Mouse (Mus musculus) spleen, embryonic (tissue): ENCODE results near the gene Leng9.
"Not testable (repeated sequence)": the region's sequence is repeated elsewhere in the genome, so short reads cannot be mapped to it uniquely, and the experiment has no call there.

Experiments used
- CTCF ChIA-PET: fragments of 350-600 bp; sonication (Branson Sonifier 250); formaldehyde crosslinking; loops from one replicate; lab custom pipeline; 2022; lab: Charles Lee

The Leng9 gene

DNA sequence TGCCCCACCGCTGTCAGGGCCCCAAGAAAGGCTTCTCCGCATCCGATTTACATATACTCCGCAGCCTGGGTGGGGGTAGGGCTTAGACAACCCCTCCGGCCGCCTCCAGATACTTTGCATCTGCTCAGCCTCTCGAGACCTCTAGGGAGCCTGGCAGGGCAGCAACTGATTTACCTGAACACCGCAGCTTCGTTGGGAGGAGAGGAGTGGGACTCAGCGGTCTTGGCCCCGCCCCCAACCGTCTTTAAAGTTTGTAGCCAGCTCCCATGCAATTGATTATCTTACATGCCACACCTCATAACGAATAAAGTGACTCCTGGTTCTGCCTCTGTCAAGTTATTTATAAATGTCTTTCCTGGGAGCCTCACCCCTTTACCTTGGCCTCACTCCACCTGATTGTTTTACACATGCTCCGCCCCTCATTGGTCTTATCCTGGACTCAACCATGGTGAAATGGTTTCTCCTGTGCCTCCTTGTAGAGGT is at the start of gene Leng9:
Gene Leng9, minus strand, starts transcription at position 316 of the 483 bp plus-strand sequence.
- CTCF ChIA-PET: interaction anchor here (1.2 kb wide), 1 partner anchor 12 kb away, joined by 4 read pairs; no protein-coding TSS in a partner anchor

DNA sequence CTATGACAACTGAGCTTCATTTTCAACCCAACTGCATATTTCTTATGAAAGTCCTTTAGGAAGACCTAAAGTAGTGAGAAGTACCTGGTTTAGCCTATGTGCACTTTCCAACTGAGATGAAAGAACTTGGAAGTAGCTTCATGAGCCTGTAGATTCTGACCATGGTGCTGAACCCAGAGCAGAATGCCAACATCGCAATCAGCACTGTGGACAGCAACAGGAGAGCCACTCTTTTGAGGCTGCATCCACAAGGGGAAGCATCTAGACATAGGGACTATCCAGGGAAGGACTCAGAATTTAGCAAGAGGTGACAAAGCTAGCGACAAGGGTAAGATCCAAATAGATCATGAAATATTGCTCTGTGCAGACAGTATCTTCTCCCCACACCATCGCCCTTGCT is 28.3 kb upstream of the Leng9 start:
- CTCF ChIA-PET: no interaction called here

DNA sequence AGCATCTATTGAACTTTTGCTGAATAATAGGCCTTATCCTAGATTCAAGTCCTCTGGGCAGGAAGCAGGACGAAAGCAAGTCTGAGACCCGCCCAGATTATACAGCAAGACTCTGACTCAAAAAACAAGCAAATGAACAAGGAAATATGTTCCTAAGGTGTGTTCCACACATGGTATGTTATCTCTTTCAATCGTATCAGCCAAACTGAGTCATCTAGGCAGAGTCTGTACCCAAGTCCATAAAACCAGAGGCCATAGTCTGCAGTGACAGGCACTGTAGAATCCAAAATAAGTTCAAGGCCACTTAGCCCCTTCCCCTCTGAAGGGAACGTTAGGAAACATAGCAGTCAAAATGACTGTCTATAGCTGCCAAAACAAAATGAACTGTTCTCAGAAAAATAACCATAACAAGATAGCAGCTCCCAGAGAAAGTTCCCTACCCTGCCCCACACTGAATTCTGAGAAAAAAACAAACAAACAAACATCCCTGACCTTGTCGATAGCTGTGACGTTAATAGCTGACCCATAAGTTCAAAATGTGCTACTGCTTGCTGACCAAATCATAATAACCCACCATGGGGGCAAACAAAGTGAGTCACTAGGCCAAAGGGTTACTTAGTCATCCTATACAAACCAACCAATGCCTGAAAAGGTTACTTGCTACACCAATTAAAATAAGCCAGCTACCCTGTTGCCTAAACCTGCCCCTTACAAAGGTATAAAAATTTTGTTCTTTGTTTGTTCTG is 20.2 kb upstream of the Leng9 start:
- CTCF ChIA-PET: no interaction called here

DNA sequence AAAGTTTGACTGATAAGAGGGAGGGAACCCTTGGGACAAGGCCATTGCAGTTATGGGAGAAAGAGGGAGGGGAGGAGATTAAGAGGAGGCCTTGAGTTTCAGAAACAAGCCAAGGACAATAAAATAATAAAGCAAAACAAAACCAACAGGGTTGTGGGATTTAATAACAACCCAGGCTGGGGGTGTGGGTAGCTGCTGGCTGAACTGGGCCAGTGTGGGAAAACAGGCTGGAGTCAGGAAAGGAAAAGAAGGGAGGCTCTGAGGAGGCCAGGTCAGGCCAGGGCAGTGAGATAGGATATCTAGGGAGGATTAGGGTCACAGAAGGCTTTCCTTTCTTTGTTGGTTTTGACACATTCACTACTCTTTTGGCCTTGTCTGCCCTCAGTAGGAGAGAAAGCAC is 16.9 kb upstream of the Leng9 start:
- CTCF ChIA-PET: interaction anchor here (0.9 kb wide), 1 partner anchor 31 kb away, joined by 6 read pairs; no protein-coding TSS in a partner anchor

DNA sequence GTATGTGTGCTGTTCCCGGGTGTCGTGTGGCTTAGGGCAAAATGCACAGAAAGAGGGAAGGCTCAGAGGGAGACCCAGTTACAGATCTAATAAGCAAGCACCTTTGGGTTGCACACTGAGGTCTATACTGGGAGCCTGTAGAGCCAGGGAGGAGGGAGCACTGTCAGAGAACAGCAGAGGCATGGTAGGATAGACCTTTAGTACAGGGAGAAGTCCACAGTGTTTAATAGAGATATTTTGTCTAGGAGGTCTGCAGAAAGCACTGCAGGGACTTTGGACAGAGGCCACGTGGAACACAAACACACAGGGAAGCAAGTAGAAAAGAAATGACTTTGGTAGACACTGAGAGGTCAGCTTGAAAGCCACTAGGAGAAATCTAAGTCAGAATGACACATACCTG is 15.1 kb upstream of the Leng9 start:
- CTCF ChIA-PET: no interaction called here

DNA sequence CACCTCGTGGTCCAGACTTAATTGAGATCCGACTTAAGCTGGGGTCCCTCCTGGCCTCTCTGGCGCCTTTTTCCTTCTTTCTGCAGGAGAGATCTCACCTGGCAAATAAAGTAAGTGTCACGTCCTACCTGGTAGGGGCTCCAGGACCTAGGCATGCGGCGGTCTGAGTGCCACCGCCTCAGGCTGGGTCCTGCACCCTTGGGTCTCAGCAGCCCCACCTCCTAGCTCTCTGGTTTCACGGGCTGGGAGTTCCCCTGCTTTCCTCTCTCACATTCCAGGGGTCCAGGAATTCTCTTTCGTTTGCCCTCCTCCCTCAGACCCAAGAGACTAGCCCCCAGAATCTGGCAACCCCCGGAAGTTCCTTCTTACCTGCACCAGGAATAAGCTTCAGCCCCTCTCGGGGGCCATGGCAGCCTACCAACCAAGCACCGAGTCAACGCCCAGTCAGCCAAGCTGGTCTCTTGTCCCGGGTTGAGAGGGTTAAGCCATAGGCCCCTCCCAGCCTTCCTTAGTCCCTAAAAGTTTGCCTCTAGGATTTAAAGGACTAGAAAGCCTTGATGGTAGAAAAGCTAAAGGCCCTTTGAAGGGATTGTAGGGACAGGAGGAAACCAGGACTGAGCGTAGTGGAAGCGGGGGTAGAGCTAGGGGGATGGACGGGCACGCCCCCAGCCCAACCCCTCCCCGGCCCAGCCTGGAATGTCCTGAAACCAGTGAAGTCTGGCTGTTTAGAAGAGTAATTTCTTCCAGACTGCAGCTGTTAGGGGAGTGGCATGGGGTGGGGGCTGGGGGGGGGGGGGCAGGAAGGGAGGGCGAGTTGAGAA is 14.1 kb upstream of the Leng9 start, which contains the start of gene Cdc42ep5:
Gene Cdc42ep5, minus strand, starts transcription at position 771 of the 821 bp plus-strand sequence.
- CTCF ChIA-PET: no interaction called here

DNA sequence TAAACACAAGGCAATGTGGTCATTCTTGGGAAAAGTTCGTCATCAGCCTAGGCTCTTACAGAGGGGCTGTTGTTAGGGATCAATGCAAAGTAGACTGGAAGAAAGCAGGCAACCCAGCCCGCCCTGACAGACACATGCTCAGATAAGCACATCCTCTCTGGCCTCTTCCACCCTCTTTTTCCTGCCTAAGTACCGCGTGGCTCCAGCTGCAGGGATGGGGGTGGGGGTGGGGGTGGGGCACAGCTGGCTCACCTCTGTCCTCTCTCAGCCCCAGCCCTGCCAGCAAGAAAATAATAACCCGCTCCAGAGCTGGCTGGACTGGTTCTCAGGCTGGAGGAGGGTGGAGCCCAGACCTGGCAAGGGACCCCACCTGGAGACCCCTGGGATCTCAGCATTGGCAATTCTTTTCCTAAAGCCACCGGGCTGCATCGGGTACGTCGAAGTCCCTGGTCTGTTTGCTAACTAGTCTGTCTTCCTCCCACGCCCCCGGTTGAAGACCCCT is 13.4 kb upstream of the Leng9 start:
- CTCF ChIA-PET: no interaction called here

DNA sequence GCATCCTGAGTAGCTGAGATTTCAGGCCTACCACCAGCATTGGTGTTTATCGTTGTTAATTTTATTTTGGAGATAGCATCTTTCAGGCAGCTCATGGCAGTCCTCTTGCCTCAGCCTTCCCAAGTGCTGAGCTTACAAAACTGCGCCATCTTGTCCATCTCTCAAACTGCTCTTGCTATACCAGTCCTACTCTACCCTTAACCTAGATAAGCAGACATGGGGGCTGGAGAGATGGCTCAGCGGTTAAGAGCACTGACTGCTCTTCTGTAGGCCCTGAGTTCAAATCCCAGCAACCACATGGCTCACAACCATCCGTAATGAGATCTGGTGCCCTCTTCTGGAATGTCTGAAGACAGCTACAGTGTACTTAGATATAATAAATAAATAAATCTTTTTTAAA is 11.4 kb upstream of the Leng9 start:
- CTCF ChIA-PET: not testable (repeated sequence)

DNA sequence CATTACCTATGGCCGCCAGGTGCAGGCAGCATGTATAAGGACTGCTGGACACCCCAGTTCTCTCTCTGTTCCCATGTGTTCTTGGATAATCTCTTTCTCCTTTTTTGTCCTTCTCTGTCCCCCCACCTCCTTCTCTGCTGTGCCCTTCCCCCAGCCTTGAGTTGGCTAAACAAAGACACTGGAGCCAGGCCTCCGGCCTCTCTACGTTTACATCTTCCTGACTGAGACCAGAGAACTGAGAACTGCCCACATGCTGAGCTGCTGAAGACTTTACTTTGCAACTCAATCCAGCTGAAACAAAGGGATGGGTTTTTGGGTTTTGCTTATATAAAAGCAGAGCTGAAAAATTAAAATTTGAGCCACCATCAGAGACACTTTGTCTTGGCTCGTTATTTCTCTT is 4.8 kb upstream of the Leng9 start:
- CTCF ChIA-PET: no interaction called here

DNA sequence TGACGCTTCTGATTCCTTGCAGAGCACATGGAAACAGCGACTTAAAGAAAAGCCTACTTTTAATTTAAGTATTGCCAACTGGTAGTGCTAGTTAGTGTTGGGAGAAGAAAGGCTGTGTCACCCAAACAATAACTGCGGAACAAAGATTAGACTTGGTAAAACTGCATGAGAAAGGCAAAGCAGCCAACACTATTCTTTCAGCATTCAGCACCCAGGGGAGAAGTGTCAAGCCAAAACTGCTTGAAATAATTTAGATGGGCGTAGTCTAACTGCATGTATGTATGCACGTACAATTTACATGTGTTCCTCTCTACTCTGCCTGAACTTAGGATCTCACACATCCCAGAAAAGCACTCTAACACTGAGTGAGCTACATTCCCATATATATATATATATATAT is 4.2 kb upstream of the Leng9 start:
- CTCF ChIA-PET: interaction anchor here (0.6 kb wide), 1 partner anchor 760 kb away, joined by 7 read pairs; the partner anchor contains the start of gene Zfp628

DNA sequence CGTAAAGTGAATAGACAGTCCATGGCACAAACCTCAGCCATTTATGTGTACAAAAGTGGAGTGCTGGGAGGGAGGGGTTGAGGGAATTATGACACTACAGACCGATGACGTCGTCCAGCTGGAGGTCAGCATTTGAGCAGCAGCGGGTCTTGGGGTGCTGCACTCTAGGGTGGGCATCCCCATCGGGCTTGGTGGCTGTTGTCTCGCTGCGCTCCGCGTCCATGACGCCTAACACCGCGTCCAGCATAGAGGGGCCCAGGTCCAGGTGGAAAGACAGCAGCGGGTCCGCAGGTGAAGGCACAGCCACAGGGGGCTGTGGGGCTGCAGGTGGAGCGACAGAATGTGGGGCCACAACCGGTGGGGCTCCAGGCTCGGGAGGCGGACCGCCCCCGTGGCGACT is 1.1 kb upstream of the Leng9 start:
- CTCF ChIA-PET: no interaction called here

DNA sequence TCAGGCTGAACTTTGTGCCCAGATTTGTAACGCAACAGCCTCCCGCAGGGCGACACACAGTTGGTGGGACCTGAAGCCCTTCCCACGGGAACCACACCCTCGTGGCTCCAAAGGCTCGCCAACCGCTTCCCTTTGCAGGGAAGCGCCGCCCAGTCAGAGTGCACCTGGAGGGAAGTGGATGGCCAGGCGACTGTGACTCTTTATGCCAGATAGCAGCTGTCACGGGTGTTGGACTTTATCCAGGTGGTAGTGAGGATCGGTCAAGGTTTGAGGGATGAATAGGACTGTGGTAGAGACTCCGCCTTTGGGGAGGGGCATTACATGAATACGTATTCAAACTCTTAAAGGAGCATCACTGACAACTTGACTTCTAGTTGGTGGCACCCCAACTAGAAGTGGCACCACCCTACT is 642 bp upstream of the Leng9 start:
- CTCF ChIA-PET: no interaction called here

DNA sequence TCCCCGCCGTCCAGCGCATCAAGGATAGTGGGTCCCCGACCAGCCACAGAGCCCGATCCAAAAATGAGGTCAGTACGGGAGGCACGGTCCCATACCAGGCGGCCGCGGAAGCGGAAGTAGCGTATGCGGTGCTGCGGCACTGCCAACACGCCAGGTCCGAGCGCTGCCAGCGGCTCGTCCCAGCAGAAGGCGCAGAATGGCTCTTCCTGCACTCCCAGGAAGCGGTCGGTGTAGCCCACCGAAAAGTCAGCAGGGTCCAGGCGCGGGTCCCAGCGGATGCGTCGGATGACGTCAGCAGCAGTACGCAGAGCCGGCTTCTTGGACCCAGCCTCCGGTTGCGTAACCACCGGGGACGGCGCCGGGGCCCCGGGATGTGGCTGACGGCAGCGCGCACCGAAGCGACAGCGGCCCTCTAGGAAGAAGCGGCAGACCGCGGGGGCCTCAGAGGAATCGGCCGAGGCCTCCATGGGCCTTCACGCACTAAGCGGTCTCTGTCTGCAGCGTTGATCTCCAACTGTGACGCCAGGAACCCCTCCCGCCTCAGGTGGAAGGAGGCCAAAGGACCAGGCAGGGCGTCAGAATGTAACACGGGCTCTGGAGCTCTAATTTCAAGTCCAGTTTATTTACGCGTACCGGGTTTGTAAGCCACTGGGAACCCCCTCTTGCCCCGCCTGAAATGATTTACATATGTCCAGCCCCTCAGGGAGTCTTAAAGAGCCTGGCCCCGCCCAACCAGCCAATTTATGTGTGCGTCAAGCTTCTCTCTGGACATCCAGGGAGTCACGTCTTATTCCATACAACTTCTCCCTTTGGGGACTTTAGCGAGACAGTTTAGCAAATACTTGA is 742 bp downstream of the Leng9 start:
- CTCF ChIA-PET: interaction anchor here (1.2 kb wide), 1 partner anchor 11 kb away, joined by 4 read pairs; no protein-coding TSS in a partner anchor

DNA sequence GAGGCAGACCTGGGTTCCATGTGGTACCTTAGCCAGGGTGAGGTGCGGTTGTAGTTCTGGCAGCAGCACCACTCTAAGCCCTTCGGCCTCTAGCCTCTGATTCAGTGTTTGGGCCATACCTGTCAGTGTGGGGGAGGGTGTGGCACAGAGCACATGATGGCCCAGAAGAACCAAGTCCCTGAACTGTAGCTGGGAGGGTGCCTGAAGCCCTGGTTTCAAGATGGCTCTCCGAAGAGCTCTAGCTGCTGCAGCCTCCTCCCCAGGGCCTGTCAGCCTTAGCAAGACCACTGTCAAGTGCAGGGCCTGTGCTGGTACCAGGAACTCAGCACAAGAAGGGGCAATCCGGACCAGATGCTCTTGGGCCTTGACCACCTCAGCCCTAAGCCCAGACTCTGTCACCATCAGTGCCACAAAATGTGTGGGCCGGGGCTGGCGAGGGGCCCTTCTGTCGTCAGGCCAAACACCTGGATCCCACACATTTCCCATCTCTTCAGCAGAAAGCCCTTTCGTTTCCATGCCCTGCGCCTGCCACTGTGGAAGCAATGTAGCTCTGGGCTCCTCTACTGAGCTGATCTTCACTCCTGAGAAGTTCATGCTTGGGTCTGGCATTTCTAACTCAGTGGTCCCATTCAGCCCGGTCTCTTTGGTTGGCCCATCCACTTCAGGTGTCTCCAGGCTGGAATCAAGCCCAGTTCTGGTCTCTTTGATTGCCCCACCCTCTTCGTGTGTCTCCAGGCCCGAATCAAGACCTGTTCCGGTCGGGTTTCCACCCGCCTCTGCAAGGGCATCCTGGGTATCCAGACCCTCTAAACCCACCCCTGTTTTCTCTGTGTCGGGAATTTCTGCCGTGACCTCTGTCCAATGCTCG is 1.6 kb downstream of the Leng9 start:
- CTCF ChIA-PET: no interaction called here

DNA sequence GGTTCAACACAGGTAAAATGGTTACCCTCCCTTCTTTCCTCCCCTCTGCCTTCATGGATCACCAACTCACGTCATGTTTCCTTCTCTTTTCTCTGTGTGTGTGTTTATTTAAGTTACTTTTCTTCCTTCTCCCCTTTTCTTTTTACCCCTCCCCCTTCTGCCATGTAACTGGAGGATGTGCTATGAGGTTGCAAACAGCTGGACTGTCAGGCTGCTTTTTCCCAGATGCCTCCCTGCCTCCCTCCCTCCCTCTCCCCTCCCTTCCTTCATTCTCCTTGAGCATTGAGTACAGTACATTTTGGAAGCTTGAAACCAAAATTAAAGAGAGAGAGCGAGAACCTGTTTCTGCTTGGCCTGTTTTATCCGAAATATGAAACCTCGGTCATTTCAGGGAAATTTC is 2.3 kb downstream of the Leng9 start:
- CTCF ChIA-PET: no interaction called here

DNA sequence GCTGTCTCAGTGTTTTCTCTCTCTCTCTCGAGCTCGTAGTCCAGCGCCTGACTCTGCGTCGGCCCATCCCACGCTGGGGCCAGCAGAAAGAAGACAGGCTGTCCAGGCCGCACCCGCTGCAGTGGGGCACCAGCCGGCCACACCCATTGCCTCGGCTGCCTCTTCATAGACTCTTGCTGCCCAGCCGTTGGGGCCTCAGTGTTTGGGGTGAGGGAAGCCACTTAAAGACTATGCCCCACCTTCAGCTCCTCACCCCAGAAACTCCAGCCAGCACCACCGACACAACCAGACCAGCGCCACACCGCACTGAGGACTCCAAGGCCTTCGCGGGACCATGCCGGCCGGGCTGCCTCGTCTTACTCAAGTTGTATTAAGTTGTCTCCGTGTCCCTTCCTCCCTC is 2.8 kb downstream of the Leng9 start:
- CTCF ChIA-PET: interaction anchor here (0.7 kb wide), 1 partner anchor 28 kb away, joined by 3 read pairs; no protein-coding TSS in a partner anchor

DNA sequence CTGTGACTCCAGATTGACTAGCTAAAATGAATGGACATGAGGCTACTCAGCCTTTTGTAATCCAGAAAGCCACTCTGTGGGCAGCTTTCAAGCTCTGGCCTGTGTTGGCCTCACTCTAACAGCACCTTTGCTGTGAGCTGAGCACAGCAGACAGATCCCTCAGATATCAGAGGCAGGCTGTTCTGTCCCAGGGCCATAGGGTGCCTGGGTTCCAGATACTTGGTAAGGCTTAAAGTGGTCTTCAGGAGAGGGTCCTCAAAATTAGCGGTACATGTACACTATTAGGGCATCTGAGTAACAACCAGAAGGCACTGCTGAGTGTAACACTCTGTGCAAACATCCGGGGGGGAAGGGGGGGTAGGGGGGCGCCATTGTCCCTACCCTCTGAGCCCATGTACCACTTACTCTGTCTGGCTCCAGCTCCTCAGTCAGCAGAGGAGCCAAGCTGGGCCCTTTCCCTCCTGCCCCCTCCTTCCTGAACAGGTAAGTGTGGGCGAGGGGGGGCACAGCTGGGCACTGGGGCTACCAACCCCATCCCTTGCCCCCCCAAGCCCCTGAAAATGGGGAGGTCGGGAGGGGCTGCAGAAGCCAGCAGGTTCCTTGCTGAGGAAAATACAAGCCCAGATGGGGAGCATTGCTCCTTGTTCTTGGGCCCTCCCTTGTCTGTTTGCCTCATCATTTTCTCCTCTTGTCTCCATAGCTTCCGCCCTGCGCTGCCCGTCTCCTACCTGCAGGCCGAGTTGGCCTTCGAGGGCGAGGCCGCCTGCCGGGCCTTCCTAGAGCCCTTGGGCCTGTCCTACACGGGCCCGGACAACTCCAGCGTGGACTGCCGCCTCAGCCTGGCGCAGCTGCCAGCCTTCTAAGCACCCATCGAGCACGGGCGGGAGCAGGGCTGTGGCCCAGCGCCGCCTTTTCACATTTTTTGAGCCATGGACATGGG is 3.7 kb downstream of the Leng9 start:
- CTCF ChIA-PET: interaction anchor here (0.7 kb wide), 1 partner anchor 27 kb away, joined by 3 read pairs; no protein-coding TSS in a partner anchor

DNA sequence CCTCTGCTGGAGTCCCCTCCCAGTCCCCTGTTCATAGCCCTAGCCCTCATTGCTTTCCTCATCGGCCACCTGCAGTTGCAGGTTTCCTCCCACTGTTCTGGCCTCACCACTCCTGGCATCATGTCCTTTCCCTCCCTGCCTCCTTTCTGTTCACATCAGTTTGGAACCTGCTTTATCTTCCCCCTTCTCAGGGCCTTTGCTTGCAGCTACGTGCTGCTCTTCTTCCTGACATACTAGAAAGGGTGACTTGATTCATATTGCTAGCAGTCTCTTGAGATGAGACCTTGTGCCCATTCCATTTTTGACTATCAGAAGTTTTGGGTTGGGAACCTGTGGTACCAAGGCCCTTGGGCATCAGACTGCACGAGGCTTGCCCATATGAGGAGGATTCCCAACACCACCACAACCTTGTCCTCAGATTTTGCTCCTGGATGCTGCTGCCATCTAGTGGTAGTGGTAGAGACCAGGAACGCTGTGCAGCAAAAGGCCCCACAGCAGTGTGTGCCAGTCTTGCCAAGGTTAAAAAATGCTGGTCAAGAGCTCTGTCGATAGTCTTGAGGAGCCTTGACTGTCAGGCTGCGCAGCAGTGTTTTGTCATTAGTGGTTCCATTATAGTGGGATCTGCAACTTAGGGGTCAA is 4.5 kb downstream of the Leng9 start:
- CTCF ChIA-PET: no interaction called here
